ENCODE assay signal across 8 mouse cellular contexts in the genomic region with DNA sequence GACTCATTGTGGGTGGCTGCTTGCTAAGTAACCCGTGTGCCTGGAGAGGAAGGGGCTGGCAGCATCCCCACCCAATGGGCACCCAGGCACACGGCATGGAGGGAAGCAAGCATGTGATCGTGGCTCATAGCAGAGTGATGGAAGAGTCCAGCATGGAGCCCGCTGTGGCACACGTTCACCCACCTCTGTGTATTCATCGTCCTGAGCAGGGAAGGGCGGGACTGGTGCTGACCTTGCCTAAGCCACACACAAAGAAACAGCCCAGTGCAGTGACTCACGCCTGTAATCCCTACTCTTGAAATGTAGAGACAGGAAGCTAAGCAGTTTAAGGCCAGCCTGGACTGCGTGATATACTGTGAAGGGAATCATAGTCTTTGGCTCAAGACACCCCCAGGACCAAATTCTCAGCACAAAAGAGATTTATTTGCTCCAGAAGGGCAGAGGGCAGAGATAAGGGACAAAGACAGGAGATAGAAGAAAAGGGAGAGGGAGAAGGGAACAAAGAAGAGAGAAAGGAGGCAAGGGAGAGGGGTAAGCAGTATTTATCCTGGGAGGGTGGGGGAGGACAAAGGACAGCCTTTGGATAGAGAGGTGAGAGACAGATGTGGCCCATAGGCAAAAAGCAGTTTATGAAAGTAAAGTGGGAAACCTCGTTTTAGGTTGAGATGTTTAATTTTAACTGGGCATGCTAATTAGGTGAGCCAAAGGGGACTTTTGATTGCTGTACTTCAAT.
DNase-seq lines count a peak whose midpoint lies in the region; ATAC-seq lines count a peak whose summit lies in the region.

No protein-coding gene starts in this region.

- no peak overlapping the region for H3K9ac ChIP-seq in stomach, embryonic 15.5 days

- no peak overlapping the region for H3K4me3 ChIP-seq in limb, embryonic 10.5 days
- H3K4me3 ChIP-seq in stomach, embryonic 15.5 days (replicated peaks) = no peak overlapping the region

- no peak overlapping the region for H3K4me2 ChIP-seq in stomach, embryonic 15.5 days

- ATAC-seq in stomach, embryonic 15.5 days (ENCODE audit: insufficient read depth, low FRiP score, low read depth) = peak; percentile 76

- H3K27me3 ChIP-seq in limb, embryonic 10.5 days (ENCODE audit: low read depth, poor library complexity, severe bottlenecking) = no peaks in the 10 kb centered on the region
- no peaks in the 10 kb centered on the region for H3K27me3 ChIP-seq in stomach, embryonic 15.5 days (replicated peaks)

- H3K27ac ChIP-seq in limb, embryonic 10.5 days = peak overlapping the region; percentile 68
- H3K27ac ChIP-seq in stomach, embryonic 15.5 days = peak overlapping the region; percentile 54; the same call in 1 of the 2 replicates

- no peaks in the 10 kb centered on the region for H3K9me3 ChIP-seq in limb, embryonic 10.5 days (replicated peaks)
- no peaks in the 10 kb centered on the region for H3K9me3 ChIP-seq in stomach, embryonic 15.5 days

- DNase-seq in embryo, embryonic 10 days (ENCODE audit: low spot score) = peak; percentile 65
- DNase-seq in embryo, embryonic 11 days = no peak
- DNase-seq in urinary bladder, adult 2 months (ENCODE audit: low spot score) = peak; percentile 35
- DNase-seq in urinary bladder, postnatal 10 days (ENCODE audit: low spot score) = no peak
- no peak for DNase-seq in limb, embryonic 10.5 days (ENCODE audit: low spot score)
- DNase-seq in left cerebral cortex, adult 9 months (ENCODE audit: low spot score in 2 of 2) = no peak
- no peak for DNase-seq in layer of hippocampus, adult 9-11 months

- peaks cover 28% of the 10 kb centered on the region for H3K4me1 ChIP-seq in limb, embryonic 10.5 days
- H3K4me1 ChIP-seq in stomach, embryonic 15.5 days = peaks cover 12% of the 10 kb centered on the region; the same call in 1 of the 2 replicates

- 65% methylated on average over 10 of the region's 10 CpGs for WGBS in limb, embryonic 10.5 days
- 36% methylated on average over 10 of the region's 10 CpGs for WGBS in stomach, embryonic 15.5 days

- H3K36me3 ChIP-seq in limb, embryonic 10.5 days = no peaks in the 10 kb centered on the region
- H3K36me3 ChIP-seq in stomach, embryonic 15.5 days = no peaks in the 10 kb centered on the region

Comparison
In these comparisons a context has a peak if more than half of its experiments do, and no peak if none do; other contexts are left out.
1. DNase-seq: peak in embryo, embryonic 10 days (single experiment) and urinary bladder, adult 2 months (single experiment); none in embryo, embryonic 11 days (single experiment), urinary bladder, postnatal 10 days (single experiment), limb, embryonic 10.5 days (single experiment), left cerebral cortex, adult 9 months (0 of 2) and layer of hippocampus, adult 9-11 months (single experiment).